Mouse (Mus musculus) cerebellum, adult 18-20 months (tissue): ENCODE data around the gene Eif2b3.

Experiments
- DNase-seq, 2 experiments: peaks; one replicate each; pipeline ENCODE4 v3.0.0; 2021

The Eif2b3 gene

DNA sequence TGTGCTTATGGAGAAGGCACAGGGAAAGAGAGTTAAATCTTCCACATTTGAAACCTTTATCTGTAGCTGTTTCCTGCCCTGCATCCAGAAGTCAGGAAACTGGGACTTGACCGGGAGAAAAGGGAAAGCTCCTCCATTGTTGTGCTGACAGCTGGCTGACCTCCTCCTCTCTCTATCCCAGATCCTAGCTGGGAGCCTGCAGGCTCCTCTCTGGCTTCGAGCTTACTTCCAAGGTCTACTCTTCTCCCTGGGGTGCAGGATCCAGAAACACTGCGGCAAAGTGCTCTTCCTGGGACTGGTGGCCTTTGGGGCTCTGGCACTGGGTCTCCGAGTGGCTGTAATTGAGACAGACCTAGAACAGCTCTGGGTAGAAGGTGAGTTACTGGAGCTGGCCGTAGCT lies 77.5 kb downstream of the Eif2b3 start:
- DNase-seq: no peak

GRCm38 (mm10) chr4:117097969-117098763 lies 79.0 kb downstream of the Eif2b3 start:
- DNase-seq: no peak

- DNase-seq: no peak
Measured at GRCm38 (mm10) chr4:117098764-117099036, 79.5 kb downstream of the Eif2b3 start.

- no peak for DNase-seq
Measured at GRCm38 (mm10) chr4:117100036-117100435, 80.8 kb downstream of the Eif2b3 start.

DNA sequence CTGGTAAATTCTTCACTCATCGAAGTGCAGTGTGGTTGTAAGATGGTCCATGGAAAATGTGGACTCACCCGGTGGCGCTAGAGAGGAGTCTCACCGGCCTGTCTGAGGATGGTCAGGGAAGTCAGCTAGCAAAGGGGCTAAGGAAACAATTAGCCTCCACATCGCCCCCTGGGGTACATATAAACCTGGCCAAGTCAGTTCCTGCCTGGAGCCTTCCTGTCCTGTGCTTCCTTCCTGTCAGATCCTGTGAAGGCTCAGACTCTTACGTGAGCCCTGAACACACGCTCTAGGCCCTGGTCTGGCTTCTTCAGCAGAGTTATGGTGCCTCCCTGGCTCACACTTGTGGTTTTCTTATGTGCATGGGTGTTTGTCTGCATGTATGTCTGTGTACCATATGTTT lies 82.0 kb downstream of the Eif2b3 start:
- no peak for DNase-seq

- no peak for DNase-seq
Measured at GRCm38 (mm10) chr4:117104672-117105071, 85.5 kb downstream of the Eif2b3 start.

- DNase-seq: no peak
Measured at GRCm38 (mm10) chr4:117105127-117105526, 85.9 kb downstream of the Eif2b3 start.

DNA sequence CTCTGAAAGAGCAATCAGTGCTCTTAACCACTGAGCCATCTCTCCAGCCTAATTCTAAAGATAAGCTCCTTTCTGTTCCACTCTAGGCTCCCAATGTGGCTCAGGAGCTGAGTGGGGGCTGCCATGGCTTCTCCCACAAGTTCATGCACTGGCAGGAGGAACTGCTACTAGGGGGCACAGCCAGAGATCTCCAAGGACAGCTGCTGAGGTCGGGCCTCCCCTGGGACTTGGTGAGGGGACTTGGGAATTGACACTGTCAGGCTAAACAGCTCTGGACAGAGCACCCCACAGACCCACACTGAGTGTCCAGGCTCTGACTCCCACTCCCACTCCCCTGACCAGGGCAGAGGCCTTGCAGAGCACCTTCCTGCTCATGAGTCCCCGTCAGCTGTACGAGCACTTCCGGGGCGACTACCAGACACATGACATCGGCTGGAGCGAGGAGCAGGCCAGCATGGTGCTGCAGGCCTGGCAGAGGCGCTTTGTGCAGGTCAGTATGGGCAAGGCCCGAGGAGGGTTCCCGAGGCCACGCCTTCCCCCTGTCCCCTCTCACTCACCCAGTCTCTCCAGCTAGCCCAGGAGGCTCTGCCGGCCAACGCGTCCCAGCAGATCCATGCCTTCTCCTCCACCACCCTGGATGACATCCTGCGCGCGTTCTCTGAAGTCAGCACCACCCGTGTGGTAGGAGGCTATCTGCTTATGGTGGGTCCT lies 88.8 kb downstream of the Eif2b3 start:
- no peak for DNase-seq

- no peak for DNase-seq
Measured at GRCm38 (mm10) chr4:117108524-117108849, 89.3 kb downstream of the Eif2b3 start.

DNA sequence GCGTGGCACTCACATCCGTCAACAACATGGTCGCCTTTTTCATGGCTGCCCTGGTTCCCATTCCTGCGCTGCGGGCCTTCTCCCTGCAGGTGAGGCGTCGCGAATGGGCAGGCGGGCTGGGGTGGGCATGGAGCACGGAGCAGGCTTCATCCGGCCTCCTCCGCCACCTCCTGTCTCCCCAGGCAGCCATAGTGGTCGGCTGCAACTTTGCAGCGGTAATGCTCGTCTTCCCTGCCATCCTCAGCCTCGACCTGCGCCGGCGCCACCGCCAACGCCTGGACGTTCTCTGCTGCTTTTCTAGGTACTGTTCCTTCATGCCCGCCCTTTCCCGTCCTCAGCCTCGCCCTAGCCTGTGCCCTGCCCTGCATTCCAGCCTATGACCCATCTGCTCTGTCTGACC lies 90.1 kb downstream of the Eif2b3 start:
- no peak for DNase-seq

DNA sequence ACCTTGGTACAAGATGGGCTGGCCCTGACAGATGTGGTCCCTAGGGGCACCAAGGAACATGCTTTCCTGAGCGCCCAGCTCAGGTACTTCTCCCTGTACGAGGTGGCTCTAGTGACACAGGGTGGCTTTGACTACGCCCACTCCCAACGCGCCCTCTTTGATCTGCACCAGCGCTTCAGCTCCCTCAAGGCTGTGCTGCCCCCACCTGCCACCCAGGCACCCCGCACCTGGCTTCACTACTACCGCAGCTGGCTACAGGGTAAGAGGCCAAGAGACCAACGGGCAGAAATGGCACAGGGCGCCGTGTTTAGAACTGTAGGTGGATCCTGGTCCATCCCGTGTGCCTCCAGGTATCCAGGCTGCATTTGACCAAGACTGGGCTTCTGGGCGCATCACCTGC lies 91.0 kb downstream of the Eif2b3 start:
- DNase-seq: no peak

DNA sequence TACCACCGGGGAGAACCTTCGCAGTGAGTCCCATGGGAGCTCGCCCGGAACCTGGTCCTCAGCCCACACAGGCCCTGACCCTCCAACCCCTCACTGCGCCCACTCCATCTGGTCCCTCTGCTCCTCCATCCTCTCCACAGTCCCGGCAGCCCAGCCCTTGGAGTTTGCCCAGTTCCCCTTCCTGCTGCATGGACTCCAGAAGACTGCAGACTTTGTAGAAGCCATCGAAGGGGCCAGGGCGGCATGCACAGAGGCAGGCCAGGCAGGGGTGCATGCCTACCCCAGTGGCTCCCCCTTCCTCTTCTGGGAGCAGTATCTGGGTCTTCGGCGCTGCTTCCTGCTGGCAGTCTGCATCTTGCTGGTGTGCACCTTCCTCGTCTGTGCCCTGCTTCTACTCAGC lies 91.8 kb downstream of the Eif2b3 start:
- DNase-seq: no peak

DNA sequence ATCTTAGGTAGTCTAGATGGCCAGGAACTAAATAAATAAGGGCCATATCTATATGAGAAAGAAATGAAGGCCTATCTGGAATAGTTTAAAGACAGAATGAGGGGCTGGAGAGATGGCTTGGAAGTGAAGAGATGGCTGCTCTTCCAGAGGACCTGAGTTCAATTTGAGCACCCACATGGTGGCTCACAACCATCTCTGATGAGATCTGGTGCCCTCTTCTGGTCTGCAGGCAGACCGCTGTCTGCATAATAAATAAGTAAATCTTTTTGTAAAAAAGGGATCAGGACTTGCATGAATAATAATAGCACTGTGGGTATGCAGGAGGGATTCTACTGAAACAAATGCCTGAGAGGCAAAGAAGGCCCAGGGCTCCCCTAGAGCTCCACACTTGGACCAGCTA lies 94.0 kb downstream of the Eif2b3 start:
- DNase-seq: no peak

DNA sequence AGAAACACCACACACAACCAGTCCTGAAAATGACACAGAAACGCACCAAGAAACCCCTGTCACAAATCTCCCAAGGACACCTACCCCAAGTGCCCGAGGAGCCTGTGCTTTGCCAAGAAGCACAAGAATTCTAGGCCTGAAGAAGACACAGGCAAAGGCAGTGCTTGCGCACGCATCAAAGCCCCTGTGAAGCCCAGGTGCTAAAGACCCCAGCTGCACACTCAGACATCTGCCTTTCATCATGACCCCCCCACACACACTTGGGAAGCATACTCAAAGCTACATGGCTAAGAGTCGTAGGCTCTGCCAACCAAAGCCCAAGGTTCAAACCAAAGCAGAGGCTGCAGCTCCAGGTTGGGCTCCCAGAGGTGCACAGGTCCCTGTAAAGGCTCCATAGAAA lies 96.4 kb downstream of the Eif2b3 start:
- DNase-seq: no peak

DNA sequence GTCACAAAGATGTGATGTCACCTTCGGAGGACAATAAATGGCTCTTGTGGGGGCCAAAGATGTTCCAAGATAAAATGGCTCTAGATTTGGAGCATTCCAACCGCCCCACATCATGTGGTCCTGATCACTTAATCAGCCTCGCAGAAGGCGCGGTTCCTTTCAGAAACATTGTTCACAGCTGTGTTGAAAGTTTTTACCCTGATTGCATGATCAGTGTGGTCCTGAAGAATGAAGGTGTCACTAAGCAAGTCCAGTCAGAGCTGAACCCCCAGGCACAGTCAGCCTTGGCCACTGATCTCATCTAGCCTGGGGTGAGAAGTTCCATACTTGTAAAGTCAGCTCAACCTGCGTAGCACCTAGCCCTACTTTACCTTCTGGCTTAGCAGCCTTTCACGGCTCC lies 98.7 kb downstream of the Eif2b3 start:
- DNase-seq: no peak

GRCm38 (mm10) chr4:117119636-117120035 lies 100.4 kb downstream of the Eif2b3 start:
- no peak for DNase-seq

GRCm38 (mm10) chr4:117120052-117120444 lies 100.8 kb downstream of the Eif2b3 start:
- DNase-seq: no peak

- peak; percentile 91 to 96 for DNase-seq
Measured at GRCm38 (mm10) chr4:117120445-117121414, 101.5 kb downstream of the Eif2b3 start.

DNA sequence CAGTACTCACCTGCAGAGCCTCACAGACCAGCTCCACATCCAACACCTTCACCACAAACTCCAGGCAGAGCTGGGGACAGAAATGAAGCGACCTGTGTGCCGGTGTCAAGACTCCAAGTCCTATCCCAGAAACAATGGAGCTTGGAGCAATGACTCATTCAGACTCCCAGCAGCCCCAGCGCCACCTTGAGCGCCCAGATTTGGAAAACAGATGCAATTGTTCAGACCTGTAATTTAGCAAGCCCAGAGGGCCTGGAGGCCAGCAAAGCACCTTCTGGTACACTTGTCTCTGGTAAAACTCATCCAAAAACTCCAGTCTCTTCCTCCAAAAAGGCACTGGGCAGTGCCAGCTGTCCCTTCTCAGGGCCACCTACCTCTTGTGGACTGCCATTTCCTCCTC lies 103.0 kb downstream of the Eif2b3 start:
- DNase-seq: no peak

DNA sequence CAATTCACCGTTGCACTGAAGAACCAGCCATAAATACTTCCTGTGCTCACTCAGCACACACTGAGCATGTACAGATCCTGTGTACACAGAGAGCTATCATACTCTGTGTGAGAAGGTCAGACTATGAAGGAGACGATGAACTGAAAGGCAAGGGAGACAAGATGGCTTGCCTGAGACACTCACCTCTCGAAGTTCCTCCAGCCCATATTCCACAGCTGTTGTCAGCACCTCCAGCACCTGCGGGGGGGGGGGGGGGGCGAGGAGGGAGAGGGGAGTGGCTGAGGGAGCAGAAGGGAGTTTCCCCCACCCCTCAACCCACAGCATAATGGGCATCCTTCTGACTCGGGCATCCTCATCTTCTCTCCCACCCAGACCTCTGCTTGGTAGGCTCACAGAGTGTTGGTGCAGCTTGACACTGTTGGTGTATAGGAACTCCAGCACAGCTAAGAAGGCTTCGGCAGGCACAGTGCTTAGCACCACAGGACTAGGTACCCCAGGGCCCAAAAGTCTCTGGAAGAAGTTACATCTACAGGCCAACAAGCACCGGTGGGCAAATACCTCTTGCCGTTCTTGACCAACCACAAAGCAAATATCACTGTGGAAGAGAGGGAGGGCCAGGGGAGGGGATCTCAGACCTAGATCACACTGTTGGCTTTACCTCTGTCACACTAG lies 104.5 kb downstream of the Eif2b3 start:
- no peak for DNase-seq

- DNase-seq: no peak
Measured at GRCm38 (mm10) chr4:117124218-117124517, 105.0 kb downstream of the Eif2b3 start.

DNA sequence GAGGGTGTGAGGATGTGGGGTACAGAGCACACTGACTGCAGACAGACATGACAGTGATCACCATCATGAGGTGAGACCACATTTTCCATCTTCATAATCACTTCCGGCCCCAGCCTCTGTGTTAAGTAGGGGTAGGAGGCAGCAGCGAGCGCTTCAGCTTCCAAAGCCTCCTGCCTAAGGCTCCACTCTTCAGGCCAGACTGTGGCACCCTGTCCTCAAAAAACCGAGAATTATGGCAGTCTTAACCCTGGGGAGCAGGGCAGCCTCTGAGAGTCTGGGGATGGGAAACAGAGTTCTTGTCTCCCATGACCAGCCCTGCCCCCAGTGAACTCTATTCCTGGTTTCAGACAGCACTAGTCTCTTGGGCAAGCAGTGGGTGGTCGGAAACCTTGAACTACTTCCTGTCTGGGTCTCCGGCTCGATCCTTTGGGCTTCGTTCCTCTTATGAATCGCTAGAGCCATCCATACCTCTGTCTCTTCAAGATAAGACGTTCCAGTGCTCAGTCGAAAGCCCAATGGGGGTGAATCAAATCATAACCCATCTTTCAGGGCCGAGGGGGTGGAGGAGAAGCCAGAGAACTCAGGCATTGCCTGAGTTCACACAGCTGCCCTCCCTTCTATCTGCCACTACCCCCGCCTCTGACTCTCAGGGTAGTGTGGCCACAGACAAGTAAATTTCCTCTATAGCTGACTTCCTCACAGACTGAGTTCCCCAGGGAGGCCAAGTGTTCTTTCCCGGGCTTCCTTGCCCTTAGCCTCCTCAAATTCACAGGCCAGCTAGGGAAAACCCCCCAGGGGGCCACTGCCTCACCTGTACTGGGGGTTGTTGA lies 105.5 kb downstream of the Eif2b3 start:
- no peak for DNase-seq
